Comparison of ENCODE assay signal across 23 mouse cellular contexts in the genomic region with DNA sequence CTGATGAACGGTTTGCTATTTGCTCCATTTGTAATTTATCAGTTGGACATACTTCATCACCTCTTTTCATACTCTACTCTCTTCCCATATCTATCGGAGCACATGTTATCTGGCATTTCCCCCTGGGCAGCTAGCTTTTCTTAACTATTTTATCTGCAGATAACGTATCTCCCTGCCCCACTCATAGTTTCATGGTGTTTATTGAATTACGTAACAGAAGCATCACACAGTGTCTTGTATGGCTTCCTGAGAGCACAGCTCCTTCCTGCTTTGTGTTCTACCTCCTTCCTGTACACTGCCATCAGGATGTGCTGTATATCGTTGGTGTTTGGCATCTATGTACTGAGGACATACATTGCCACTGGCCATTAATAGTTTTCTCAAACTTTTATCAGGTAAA.
DNase-seq lines count a peak whose midpoint lies in the region; ATAC-seq and TF ChIP-seq lines count a peak whose summit lies in the region.
"Had no signal": no experiment of that assay in that cellular context is flagged by ENCODE, and none has a peak within 500 bp of the region (broad histone marks: within the 10 kb centered on the region; RNA-seq: fewer than 3 reads in every experiment).

No protein-coding gene starts in this region.

- no peaks in the 10 kb centered on the region for H3K36me3 ChIP-seq in liver, embryonic 11.5 days (ENCODE audit: control insufficient read depth, insufficient read depth, low read length)
- no peaks in the 10 kb centered on the region for H3K36me3 ChIP-seq in liver, postnatal 0 days (replicated peaks; ENCODE audit: insufficient read depth, low read length)
- no peaks in the 10 kb centered on the region for H3K36me3 ChIP-seq in lung, postnatal 0 days (ENCODE audit: insufficient read depth, low read length)
- H3K36me3 ChIP-seq: G1E had no signal

- no peak overlapping the region for H3K4me3 ChIP-seq in liver, embryonic 11.5 days (ENCODE audit: low read depth, low read length)
- no peak overlapping the region for H3K4me3 ChIP-seq in liver, postnatal 0 days (ENCODE audit: low read depth, low read length)
- no peak overlapping the region for H3K4me3 ChIP-seq in lung, postnatal 0 days (ENCODE audit: low read depth, low read length)
- H3K4me3 ChIP-seq in lung, adult 2 months (replicated peaks; ENCODE audit: extremely low read depth, low read depth, low read length): no peak overlapping the region

- TF ChIP-seq EP300 in liver, postnatal 0 days (IDR thresholded peaks at IDR 0.05; ENCODE audit: low read depth): no peak
- peak; percentile 89 for TF ChIP-seq EP300 in lung, postnatal 0 days (IDR thresholded peaks at IDR 0.05)

- no peak overlapping the region for H3K27ac ChIP-seq in liver, embryonic 11.5 days (ENCODE audit: low read depth, low read length)
- no peak overlapping the region for H3K27ac ChIP-seq in liver, postnatal 0 days (ENCODE audit: low read depth)
- no peak overlapping the region for H3K27ac ChIP-seq in lung, postnatal 0 days (ENCODE audit: low read length)

- ATAC-seq in liver, embryonic 11.5 days (replicated peaks; ENCODE audit: low FRiP score): 0 out of 2 replicates have a peak, but pooled peaks have one; percentile 34
- no peak for ATAC-seq in liver, postnatal 0 days
- peak; percentile 60 for ATAC-seq in lung, postnatal 0 days
- 0 out of 2 replicates have a peak, but pooled peaks have one; percentile 11 for ATAC-seq in common myeloid progenitor, adult 5-6 weeks (replicated peaks; ENCODE audit: low read depth, poor library complexity, severe bottlenecking)
- ATAC-seq: activated CD4-positive, CD25-positive, alpha-beta regulatory T cell, adult 4 months; CD4-positive, CD25-positive, alpha-beta regulatory T cell, adult 4 months; Patski had no signal

- WGBS in liver, embryonic 11.5 days: 44% methylated on average over 5 of the region's 5 CpGs
- 42% methylated on average over 5 of the region's 5 CpGs for WGBS in liver, postnatal 0 days (ENCODE audit: insufficient replicate concordance)
- WGBS in lung, postnatal 0 days: 48% methylated on average over 5 of the region's 5 CpGs
- 52% methylated on average over 5 of the region's 5 CpGs for WGBS in lung, adult 2 months

- no peaks in the 10 kb centered on the region for H3K9me3 ChIP-seq in liver, embryonic 11.5 days (ENCODE audit: control insufficient read depth, low read length)
- no peaks in the 10 kb centered on the region for H3K9me3 ChIP-seq in liver, postnatal 0 days (ENCODE audit: low read length)
- H3K9me3 ChIP-seq in lung, postnatal 0 days (ENCODE audit: low read length): no peaks in the 10 kb centered on the region
- H3K9me3 ChIP-seq: G1E had no signal

- no peak overlapping the region for H3K4me2 ChIP-seq in liver, embryonic 11.5 days
- H3K4me2 ChIP-seq in liver, postnatal 0 days (ENCODE audit: low read depth, low read length): no peak overlapping the region
- no peak overlapping the region for H3K4me2 ChIP-seq in lung, postnatal 0 days (replicated peaks; ENCODE audit: low read depth, low read length)

- no peak overlapping the region for H3K9ac ChIP-seq in liver, embryonic 11.5 days (ENCODE audit: low read depth, low read length)
- H3K9ac ChIP-seq in liver, postnatal 0 days (replicated peaks): no peak overlapping the region
- no peak overlapping the region for H3K9ac ChIP-seq in lung, postnatal 0 days (replicated peaks; ENCODE audit: low read depth)

- TF ChIP-seq CTCF in liver, postnatal 0 days (IDR thresholded peaks at IDR 0.05; ENCODE audit: low read depth): no peak
- TF ChIP-seq CTCF in lung, postnatal 0 days (IDR thresholded peaks at IDR 0.05): no peak
- no peak for TF ChIP-seq CTCF in lung, adult 2 months (IDR thresholded peaks at IDR 0.05; ENCODE audit: insufficient read depth, low read length)

- no peaks in the 10 kb centered on the region for H3K27me3 ChIP-seq in liver, embryonic 11.5 days (replicated peaks; ENCODE audit: control insufficient read depth, insufficient read depth, low read length)
- no peaks in the 10 kb centered on the region for H3K27me3 ChIP-seq in liver, postnatal 0 days (ENCODE audit: insufficient read depth, low read length)
- H3K27me3 ChIP-seq in lung, postnatal 0 days (replicated peaks; ENCODE audit: insufficient read depth, low read length): no peaks in the 10 kb centered on the region
- H3K27me3 ChIP-seq: CH12.LX, Patski had no signal

- no peak for DNase-seq in liver, embryonic 11.5 days (ENCODE audit: low spot score)
- DNase-seq in liver, postnatal 0 days: no peak
- peak; percentile 17 for DNase-seq in lung, postnatal 0 days (ENCODE audit: low spot score)
- no peak for DNase-seq in lung, adult 2 months
- DNase-seq in 416B (ENCODE audit: low read depth): peak; percentile 95
- DNase-seq in kidney, postnatal 10 days: no peak
- DNase-seq in layer of hippocampus, adult 9-11 months: no peak
- DNase-seq: adrenal gland, adult 2 months; adrenal gland, adult 8-10 months; adrenal gland, postnatal 10 days; adrenal gland, postnatal 14 days; adrenal gland, postnatal 25 days; adrenal gland, postnatal 36 days; B cell, adult 2 months; cerebellum, adult 11 months; cerebellum, adult 11-12 months; cerebellum, adult 18-20 months had no signal

- 0 out of 2 replicates have a peak, but pooled peaks cover 2% of the 10 kb centered on the region for H3K4me1 ChIP-seq in liver, embryonic 11.5 days (replicated peaks; ENCODE audit: control insufficient read depth, insufficient read depth, low read length)
- no peaks in the 10 kb centered on the region for H3K4me1 ChIP-seq in liver, postnatal 0 days (ENCODE audit: insufficient read depth)
- peaks cover 6% of the 10 kb centered on the region; the same call in 1 of the 2 replicates for H3K4me1 ChIP-seq in lung, postnatal 0 days (ENCODE audit: insufficient read depth, low read depth, low read length)
- peaks cover 2% of the 10 kb centered on the region; the same call in 1 of the 2 replicates for H3K4me1 ChIP-seq in lung, adult 2 months (ENCODE audit: control insufficient read depth, insufficient read depth, low read length)

- TF ChIP-seq POLR2A in lung, adult 2 months (IDR thresholded peaks at IDR 0.05; ENCODE audit: borderline replicate concordance, extremely low read depth, low read depth, low read length): no peak

Comparison
In these comparisons a context has a peak if more than half of its experiments do, and no peak if none do; other contexts are left out.
1. DNase-seq: peak in lung, postnatal 0 days (single experiment) and 416B (single experiment); none in liver, embryonic 11.5 days (single experiment), liver, postnatal 0 days (single experiment), lung, adult 2 months (single experiment), kidney, postnatal 10 days (single experiment) and layer of hippocampus, adult 9-11 months (single experiment).